Mouse (Mus musculus) cerebellum, postnatal 10 days (tissue): ENCODE measurements around the gene Pitx3.
"Not testable (repeated sequence)": the region's sequence is repeated elsewhere in the genome, so short reads cannot be mapped to it uniquely, and the experiment has no call there.

ENCODE experiments used
- DNase-seq, 2 experiments: peaks; one replicate each; pipeline ENCODE4 v3.0.0; 2021; ENCODE audit warnings: mixed read lengths in 2 of 2

Pitx3 gene

GRCm38 (mm10) chr19:46147511-46148371 is at the start of gene Pitx3:
Gene Pitx3 (minus strand): TSS chr19:46148326.
- DNase-seq, result peak; percentile 45 to 56

DNA sequence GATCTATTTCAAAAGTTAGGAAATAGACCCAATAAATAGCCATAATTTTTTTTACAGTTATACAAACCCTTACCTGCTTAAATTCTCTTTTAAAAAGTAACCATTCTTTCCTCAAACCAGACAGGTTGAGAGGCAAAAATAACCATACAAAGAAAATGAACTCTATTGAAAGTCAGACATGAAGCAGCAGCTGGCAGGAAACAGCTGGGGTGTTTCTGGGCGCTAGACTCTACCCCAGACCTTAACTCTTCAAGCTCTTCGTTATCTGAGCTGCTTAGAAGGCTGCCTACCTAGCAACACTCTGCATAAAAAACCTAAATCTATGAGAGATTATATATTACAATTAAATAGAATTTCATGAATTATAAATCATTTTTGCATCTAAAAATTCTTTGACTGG is 39.1 kb upstream of the Pitx3 start:
- no peak for DNase-seq

DNA sequence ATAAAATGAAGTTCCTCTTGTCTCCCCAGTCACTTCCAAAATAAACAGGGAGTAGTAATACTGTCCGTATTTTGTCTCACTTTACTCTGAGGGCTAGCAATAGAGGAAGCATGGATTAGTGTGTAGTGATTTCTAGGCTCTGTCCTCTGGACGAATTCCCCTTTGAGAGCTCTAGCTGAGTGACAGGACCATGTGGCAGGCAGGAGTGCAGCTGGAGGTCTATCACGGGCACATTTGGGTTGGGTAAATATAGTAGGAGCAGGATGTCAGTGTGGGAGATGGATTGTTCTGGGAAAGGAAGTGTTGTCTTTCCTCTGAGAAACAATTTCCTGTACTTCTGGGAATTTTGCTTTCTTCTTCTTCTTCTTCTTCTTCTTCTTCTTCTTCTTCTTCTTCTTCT is 38.5 kb upstream of the Pitx3 start:
- DNase-seq, result no peak

DNA sequence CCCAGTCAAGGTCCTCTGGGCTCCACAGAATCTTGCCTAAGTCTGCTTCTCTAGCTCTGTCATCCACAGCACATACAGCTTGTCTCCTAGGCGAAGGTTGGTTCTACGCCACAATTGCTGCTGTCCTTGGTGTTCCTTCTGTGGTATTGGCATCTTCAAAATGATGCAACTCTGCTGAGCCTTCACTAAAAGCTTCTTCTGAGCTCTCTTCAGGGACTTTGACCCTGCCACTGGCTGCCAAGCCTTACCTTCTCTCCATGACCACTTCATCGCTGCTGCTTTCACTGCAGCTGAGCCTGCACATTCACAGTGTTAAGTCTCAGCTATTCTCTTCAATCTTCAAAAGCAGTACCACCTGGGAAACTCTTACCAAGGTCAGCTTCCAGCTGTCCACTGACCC is 34.1 kb upstream of the Pitx3 start:
- no peak for DNase-seq

- no peak for DNase-seq
Observed at GRCm38 (mm10) chr19:46180274-46180673, 32.1 kb upstream of the Pitx3 start.

GRCm38 (mm10) chr19:46177046-46177445 is 28.9 kb upstream of the Pitx3 start:
- DNase-seq, result no peak

DNA sequence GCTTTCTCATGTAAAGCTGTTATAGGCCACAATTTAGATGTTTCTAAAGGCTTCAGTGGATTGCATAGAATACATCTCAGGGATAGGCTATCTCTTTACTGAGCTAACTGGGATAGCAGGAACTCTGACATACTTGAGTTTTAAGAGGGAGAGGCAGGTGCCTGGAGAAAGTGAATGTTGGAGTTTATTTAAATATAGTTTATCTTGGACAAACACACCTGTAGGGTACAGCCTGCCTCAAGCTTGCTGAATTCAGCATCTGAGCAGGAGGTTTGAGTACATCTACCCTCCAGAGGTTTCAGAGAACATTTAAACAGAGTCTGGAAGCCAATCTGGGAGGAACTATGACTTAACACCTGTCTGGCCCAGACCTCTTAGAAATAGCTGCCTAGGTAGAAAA is 27.0 kb upstream of the Pitx3 start:
- DNase-seq, result no peak

DNA sequence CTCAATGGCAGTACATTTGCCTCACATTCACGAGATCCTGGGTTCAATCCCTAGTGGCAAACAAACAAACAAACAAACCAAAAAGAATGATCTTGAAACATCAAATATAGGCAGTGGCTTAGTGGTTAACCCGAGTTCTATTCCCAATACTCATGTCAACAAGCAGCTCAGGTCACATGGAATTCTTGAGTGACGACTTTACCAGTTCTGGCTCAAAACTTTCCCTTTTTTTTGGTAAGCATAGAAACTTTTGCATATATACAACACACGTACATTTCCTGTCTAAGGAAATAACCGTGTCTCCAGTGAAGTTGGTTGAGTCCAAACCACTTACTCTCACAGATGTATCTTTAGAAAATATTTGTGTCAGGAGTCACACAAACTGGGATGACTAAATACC is 24.4 kb upstream of the Pitx3 start:
- no peak for DNase-seq

GRCm38 (mm10) chr19:46169913-46170312 is 21.8 kb upstream of the Pitx3 start:
- no peak for DNase-seq

DNA sequence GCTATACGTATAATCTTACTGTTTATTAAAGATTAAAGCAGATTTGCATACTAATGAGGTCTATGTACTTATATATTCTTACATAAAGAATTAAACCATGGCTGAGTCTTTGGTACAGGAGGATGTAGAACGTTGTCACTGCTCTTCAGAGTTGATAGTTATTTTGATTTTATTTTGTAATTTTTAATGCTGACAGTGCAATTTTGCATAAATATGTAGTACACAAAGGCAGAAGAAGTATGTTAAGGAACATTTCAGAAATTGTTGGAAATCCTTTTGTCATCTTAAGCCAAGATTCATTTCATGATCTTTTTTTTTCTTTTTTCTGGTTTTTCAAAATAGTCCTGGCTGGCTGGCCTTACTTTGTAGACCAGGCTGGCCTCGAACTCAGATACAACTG is 21.3 kb upstream of the Pitx3 start:
- no peak for DNase-seq

DNA sequence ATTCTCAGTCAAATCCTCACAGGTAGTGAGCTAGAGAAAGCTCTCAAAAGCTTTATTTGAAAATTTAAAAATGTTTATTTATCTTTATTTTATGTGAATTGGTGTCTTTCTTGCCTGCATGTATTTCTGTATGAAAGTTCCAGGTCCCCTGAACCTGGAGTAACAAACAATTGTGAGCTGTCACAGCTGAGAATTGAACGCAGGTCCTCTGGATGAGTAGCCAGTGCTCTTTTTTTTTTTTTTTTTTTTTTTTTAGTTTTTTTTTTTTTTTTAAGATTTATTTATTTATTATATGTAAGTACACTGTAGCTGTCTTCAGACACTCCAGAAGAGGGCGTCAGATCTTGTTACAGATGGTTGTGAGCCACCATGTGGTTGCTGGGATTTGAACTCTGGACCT is 19.0 kb upstream of the Pitx3 start:
- not testable (repeated sequence) for DNase-seq

DNA sequence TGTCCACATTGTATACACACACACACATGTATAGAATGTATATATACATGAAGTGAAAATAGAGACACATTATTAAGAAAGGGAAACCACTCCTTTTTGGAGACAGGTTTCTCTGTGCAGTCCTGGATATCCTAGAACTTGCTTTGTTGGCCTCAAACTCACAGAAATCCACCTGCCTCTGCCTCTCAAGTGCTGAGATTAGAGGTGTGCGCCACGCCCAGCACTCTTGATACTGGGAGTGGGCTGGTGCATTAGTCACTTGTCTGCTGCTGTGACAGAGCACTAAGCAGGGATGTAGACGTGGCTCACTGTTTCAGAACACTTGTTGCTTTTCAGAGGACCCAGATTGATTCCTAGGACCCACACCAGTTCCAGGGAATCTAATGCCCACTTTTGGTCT is 17.8 kb upstream of the Pitx3 start:
- no peak for DNase-seq

- peak; percentile 94 for DNase-seq
Observed at GRCm38 (mm10) chr19:46152127-46152803, 4.1 kb upstream of the Pitx3 start, which contains the start of gene Gbf1. Gene Gbf1 (plus strand): TSS chr19:46152509.

GRCm38 (mm10) chr19:46149091-46149490 is 965 bp upstream of the Pitx3 start:
- DNase-seq, result no peak

- DNase-seq, result peak; percentile 65 to 70
Observed at GRCm38 (mm10) chr19:46148372-46148760, 240 bp upstream of the Pitx3 start.

- peak in 1 of 2 experiments; percentile 16 for DNase-seq
Observed at GRCm38 (mm10) chr19:46141091-46141490, 7.0 kb downstream of the Pitx3 start.

- DNase-seq, result peak in 1 of 2 experiments; percentile 51
Observed at GRCm38 (mm10) chr19:46140324-46140723, 7.8 kb downstream of the Pitx3 start.

DNA sequence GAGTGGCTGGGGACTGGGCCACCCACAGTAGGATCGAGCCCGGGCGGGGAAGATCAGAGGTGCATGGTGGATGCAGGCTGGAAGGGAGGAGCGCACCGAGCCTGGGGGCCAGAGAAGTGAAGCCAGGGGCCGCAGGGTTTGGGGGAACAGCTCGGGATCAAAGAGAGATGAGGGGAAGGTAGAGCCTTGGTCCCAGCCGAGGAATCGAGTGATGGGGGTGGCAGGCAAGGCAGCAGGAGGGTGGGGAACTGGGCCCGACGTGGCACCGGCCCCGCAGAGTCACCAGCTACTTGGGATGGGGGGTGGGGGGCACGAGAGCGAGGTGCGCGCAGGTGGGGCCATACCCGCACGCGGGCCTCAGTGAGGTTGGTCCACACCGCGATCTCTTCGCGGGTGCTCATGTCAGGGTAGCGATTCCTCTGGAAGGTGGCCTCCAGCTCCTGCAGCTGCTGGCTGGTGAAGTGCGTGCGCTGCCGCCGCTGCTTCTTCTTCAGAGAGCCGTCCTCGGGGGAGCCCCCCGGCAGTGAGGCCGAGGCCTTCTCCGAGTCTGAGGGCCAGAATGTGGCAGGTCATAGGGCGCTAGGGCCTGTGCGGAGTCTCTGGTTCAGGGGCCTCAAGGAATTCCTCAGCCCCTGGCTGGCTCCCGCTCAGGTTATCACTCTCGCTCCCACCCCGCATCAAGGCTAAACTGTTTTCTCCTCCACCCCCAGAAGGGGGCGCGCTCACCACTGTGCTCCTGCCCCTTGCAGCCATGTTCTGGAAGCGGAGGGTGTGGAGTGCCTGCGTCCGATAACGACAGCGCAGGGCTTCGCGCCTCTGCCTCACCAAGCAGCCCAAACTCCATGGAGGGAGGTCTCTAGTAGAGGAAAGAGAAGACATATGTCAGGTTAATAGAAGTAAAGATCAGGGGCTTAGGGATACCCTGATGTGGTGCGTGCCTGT is 11.2 kb downstream of the Pitx3 start:
- peak; percentile 74 for DNase-seq

DNA sequence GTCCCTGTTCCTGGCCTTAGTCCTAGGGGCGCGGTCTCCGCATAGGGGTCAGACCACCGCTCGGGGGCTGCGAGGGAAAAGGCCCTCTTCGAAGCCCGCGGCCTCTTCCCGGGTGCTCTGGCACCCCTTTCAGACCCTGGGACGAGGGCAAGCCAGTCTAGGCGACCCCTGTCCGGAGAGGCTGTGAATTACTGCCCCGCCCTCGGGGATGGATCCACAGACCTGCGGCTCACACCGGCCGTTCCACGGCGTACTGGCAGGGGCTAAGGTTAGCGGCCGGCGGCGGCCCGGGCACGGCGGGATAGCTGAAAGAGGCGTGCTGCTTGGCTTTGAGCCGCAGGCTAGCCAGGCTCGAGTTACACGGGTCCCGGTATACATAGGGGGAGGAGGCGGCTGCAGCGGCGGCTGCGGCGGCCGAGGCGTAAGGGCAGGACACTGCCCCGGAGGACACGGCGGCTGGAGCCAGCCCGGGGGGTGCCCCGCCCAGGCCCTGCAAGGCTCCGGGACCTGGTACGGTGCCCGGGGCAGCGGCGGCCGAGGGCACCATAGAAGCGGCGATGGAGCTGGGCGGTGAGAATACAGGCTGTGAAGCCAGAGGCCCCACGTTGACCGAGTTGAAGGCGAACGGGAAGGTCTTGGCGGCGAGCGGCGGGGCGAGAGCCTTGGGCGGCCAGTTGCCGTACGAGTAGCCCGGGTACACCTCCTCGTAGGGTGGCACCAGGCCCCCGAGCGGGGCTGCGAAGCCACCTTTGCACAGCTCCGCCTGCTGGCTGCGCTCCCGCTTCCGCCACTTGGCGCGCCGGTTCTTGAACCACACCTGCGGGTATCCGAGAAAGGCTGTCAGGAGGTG is 12.1 kb downstream of the Pitx3 start:
- DNase-seq, result peak; percentile 72 to 73

GRCm38 (mm10) chr19:46135297-46135696 is 12.8 kb downstream of the Pitx3 start:
- peak; percentile 97 to 98 for DNase-seq

- DNase-seq, result no peak
Observed at GRCm38 (mm10) chr19:46132577-46132976, 15.5 kb downstream of the Pitx3 start.
